Mouse (Mus musculus) intestine, embryonic 15.5 days (tissue): ENCODE data around the gene Lysmd2. TPM values are rescaled to one million over a fixed set of nuclear protein-coding genes. Genes with fewer than 3 reads are reported as not detected.
"Not testable (repeated sequence)": the region's sequence is repeated elsewhere in the genome, so short reads cannot be mapped to it uniquely, and the experiment has no call there.

Experiments
- ATAC-seq: fragments of 200-750 bp; cut with Nextera tagmentation; 2 replicates; pipeline ENCODE4 v1.8.0; 2017; ENCODE audit warnings: moderate TSS enrichment, moderate library complexity
- H3K27ac ChIP-seq: fragments of 300-500 bp; sonication (generic); 2 replicates; pipeline ENCODE4 v1.5.1; 2015; ENCODE audit warnings: mild to moderate bottlenecking, inconsistent platforms
- H3K27me3 ChIP-seq: fragments of 300-500 bp; sonication (generic); replicated peaks from 2 replicates; pipeline ENCODE4 v1.6.1; 2015; ENCODE audit warnings: inconsistent platforms
- H3K36me3 ChIP-seq: fragments of 300-500 bp; sonication (generic); 2 replicates; pipeline ENCODE4 v1.6.1; 2015; ENCODE audit warnings: inconsistent platforms
- H3K4me1 ChIP-seq: fragments of 300-500 bp; sonication (generic); replicated peaks from 2 replicates; pipeline ENCODE4 v1.6.1; 2015; ENCODE audit warnings: inconsistent platforms
- H3K4me2 ChIP-seq: fragments of 300-500 bp; sonication (generic); replicated peaks from 2 replicates; pipeline ENCODE4 v1.6.1; 2015; ENCODE audit warnings: mild to moderate bottlenecking, inconsistent platforms
- H3K4me3 ChIP-seq: fragments of 300-500 bp; sonication (generic); replicated peaks from 2 replicates; pipeline ENCODE4 v1.5.1; 2015; ENCODE audit warnings: inconsistent platforms
- H3K9ac ChIP-seq: fragments of 300-500 bp; sonication (generic); 2 replicates; pipeline ENCODE4 v1.6.1; 2015; ENCODE audit warnings: inconsistent platforms
- H3K9me3 ChIP-seq: fragments of 300-500 bp; sonication (generic); 2 replicates; pipeline ENCODE4 v1.6.1; 2016; ENCODE audit warnings: inconsistent platforms
- WGBS: fragments of 180-500 bp; shearing (Covaris S2); methylation state at CpG from one replicate; pipeline ENCODE4 v1.1.7; 2015; 5-methylcytosine and 5-hydroxymethylcytosine counted together
- polyA plus RNA-seq: library from polyadenylated mRNA; unstranded; fragments of >200 nt; fragmentation: Nextera tagmentation; extraction: Ambion mirVana; gene quantifications from 2 replicates; pipeline ENCODE4 v1.2.1, GENCODE M21; 2015

The Lysmd2 gene
- polyA plus RNA-seq, 1 experiment from 2014 or later, result 20.1 TPM

DNA sequence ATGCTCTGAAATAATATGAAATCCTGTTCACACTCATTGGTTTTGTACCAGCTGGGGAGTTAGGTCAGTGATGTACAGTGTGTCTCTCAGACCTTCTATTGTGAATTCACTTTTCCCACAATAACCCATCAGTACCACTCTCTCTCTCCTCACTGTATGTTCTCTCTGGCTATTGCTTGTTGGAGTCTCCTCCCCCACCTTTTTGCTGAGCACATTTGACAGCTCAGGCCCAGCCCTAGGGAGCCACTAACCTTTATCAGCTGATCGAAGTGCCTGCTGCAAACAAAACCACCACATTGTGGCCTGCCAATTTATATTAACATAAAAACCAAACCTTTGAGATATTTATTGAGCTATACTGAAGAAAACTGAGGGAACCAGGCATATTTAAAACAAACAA lies 16.0 kb upstream of the Lysmd2 start:
- H3K36me3 ChIP-seq, result no peaks in the 10 kb centered on the region
- H3K9me3 ChIP-seq, result no peaks in the 10 kb centered on the region
- WGBS, result 64% methylated on average over 1 of the region's 1 CpGs
- no peaks in the 10 kb centered on the region for H3K4me1 ChIP-seq
- H3K4me2 ChIP-seq, result no peak overlapping the region; the same call in 1 of the 2 replicates
- H3K27me3 ChIP-seq, result no peaks in the 10 kb centered on the region; the same call in 1 of the 2 replicates
- ATAC-seq, result no peak
- H3K9ac ChIP-seq, result no peak overlapping the region
- no peak overlapping the region for H3K4me3 ChIP-seq
- H3K27ac ChIP-seq, result no peak overlapping the region

DNA sequence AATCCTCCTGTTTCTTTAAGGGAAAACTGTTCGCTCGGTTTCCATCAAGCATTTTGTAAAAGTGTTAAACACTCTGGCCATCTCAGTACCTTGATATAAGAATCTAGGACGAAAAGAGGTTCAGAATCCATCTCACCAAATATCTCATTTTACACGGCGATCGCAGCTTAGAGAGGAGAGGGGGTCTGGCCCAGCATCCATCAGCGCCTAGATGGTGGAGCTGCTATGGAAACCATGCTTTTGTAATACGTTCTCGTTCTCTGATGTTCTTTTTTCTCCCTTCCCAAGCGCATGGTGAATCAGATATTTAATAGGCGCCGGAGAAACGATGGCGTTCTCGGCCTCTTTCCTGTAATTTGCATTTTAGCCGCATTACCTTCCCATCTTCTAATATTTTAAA lies 15.6 kb upstream of the Lysmd2 start:
- WGBS, result 30% methylated on average over 16 of the region's 16 CpGs
- Histone ChIP-seq H3K36me3 (no peaks in the 10 kb centered on the region), H3K27me3 (no peaks in the 10 kb centered on the region; the same call in 1 of the 2 replicates)

DNA sequence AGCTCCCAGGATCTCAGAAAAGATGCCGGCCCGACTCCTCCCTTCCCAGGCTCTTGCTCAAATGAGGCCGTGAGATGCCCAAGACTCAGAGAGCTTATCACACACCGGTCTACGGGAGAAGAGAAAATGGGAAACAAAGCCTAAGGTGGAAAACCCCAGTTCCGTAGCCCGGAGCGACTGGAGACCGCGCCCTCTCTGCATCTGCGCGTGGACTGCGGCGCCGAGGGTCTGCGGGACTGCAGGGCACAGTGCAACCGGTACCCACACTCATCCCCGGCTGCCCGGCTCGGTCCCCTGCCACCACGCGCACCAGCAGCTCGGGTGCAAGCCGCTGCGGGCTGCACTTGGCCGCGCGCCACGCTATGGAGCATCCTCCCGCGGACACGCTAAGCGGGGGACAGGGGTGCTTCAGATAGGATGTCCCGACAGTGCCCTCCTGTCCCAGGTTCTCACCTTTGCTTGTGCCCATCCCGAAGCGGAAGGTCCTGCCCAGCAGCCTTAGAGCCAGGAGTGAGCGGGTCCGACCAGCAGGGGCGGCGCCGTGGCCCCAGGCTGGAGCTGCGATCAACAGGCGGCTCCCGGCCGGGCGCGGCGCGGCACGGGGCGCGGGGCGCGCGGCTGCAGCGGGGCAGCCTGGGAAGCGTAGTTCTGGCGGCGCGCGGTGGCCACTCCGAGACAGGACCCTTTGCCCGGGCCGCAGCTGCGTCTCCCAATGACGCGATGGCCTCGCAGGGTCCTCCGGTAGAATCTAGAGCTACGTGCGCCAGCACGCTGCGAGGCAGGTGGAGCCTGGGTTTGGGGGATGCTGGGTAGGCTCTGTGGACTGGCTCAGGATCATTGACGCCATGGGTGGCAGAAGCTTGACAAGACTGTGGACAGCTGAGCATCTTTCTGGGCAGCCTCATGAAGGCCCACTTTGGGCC lies 14.7 kb upstream of the Lysmd2 start, which contains the start of gene Tmod2:
Tmod2 (minus strand) TSS at position 755 of the 923 bp plus-strand sequence.
- Histone ChIP-seq H3K36me3 (no peaks in the 10 kb centered on the region), H3K4me1 (no peaks in the 10 kb centered on the region), H3K9me3 (no peaks in the 10 kb centered on the region), H3K27me3 (no peaks in the 10 kb centered on the region; the same call in 1 of the 2 replicates), H3K27ac (no peak within 1 kb of the TSS), H3K4me3 (peak within 1 kb of the TSS; percentile 72), H3K4me2 (peak within 1 kb of the TSS; percentile 100), H3K9ac (peak within 1 kb of the TSS; percentile 43)
- WGBS, result under 1% methylated on average over 74 of the region's 74 CpGs
- peak; percentile 91 for ATAC-seq

More for the DNA sequence above, 15.6 kb upstream of the Lysmd2 start:
- no peaks in the 10 kb centered on the region for H3K4me1 ChIP-seq
- H3K27ac ChIP-seq, result no peak overlapping the region
- H3K9ac ChIP-seq, result no peak overlapping the region
- no peaks in the 10 kb centered on the region for H3K9me3 ChIP-seq
- peak overlapping the region; percentile 100 for H3K4me2 ChIP-seq
- ATAC-seq, result no peak
- peak overlapping the region; percentile 72; the same call in 1 of the 2 replicates for H3K4me3 ChIP-seq

DNA sequence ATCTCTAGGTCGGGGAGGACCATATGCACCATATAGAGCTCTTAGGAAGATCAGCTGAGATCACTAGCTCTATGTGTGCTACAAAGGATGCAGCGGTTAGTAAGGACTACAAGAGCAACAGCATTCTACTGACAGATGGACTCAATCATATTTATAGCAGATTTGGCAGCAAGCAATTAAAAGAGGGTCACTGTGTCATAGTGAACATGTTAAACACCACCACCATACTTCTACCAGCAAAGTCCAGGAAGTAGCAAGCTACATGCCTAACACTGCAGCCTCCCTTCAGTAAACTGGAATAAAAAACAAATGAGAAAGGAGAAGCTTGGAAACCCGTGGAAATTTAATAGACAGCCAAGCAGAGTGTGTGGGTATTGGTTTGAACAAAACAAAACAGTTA lies 9.0 kb upstream of the Lysmd2 start:
- WGBS, result 56% methylated on average over 3 of the region's 3 CpGs
- H3K4me3 ChIP-seq, result no peak overlapping the region
- H3K27me3 ChIP-seq, result no peaks in the 10 kb centered on the region
- H3K4me2 ChIP-seq, result no peak overlapping the region
- no peak for ATAC-seq
- no peaks in the 10 kb centered on the region for H3K9me3 ChIP-seq
- H3K4me1 ChIP-seq, result no peaks in the 10 kb centered on the region
- no peaks in the 10 kb centered on the region for H3K36me3 ChIP-seq
- H3K27ac ChIP-seq, result no peak overlapping the region
- H3K9ac ChIP-seq, result no peak overlapping the region

DNA sequence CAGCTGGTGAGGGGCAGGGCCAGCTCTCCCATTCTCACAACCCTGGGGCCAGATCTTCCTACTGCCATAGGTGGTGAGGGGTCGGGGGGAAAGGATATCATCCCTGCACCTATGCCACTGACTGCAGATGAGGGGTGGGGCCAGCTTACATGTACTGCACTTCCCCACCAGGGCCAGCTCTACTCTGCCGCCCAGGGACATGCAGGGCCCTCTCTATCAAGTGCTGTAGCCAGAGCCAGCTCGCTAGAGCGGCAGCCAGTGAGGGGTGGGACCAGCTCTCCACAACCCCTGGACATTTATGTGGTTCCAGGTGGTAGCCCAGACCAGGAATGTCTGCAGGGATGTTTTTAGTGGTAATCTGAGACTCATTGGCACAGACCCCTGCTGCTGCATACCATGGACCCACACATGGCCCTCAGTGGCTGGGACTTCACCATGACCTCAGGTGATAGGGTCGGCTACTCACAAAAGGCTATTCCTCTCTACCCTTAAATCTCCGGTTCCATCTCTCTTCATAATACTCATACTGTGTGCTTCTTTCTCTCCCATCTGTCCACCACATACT lies 6.6 kb upstream of the Lysmd2 start:
- Histone ChIP-seq H3K4me1 (no peaks in the 10 kb centered on the region), H3K4me2 (no peak overlapping the region)

DNA sequence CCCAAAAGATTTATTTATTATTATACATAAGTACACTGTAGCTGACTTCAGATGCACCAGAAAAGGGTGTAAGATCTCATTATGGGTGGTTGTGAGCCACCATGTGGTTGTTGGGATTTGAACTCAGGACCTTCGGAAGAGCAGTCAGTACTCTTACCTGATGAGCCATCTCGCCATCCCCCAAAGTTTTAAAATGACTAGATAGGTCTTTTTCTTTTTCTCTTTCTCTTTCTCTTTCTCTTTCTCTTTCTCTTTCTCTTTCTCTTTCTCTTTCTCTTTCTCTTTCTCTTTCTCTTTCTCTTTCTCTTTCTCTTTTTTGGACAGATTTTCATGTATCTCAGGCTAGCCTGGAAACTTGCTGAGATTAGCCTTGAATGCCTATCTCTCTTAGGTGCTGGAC lies 5.8 kb upstream of the Lysmd2 start:
- not testable (repeated sequence) for H3K4me3 ChIP-seq, H3K27me3 ChIP-seq, ATAC-seq, H3K9ac ChIP-seq, H3K9me3 ChIP-seq, H3K4me1 ChIP-seq, H3K36me3 ChIP-seq, H3K4me2 ChIP-seq, H3K27ac ChIP-seq
- 98% methylated on average over 2 of the region's 2 CpGs for WGBS

More for the DNA sequence above, 6.6 kb upstream of the Lysmd2 start:
- Histone ChIP-seq H3K4me3 (no peak overlapping the region), H3K27me3 (no peaks in the 10 kb centered on the region), H3K27ac (no peak overlapping the region), H3K9ac (no peak overlapping the region), H3K9me3 (no peaks in the 10 kb centered on the region), H3K36me3 (no peaks in the 10 kb centered on the region)
- ATAC-seq, result no peak
- 88% methylated on average over 6 of the region's 6 CpGs for WGBS

DNA sequence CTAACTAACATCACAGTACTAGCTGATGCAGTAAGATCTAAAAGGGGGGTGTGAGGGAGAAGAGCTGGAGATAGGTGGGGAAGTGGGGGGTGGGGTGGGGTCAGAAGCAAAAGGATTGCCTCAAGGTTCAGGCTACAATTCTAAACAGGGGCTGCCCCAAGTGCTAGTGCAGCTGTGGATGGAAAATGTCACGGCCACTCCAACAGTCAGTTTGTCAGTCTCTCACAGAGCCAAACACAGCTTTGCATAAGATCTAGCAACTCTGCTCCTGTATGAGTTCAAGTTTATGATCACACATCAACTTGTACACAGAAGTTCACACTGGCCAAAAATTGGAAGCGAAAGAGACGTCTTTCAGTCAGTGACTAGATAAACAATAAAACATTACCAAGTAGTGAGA lies 4.1 kb upstream of the Lysmd2 start:
- Histone ChIP-seq H3K27me3 (no peaks in the 10 kb centered on the region), H3K36me3 (no peaks in the 10 kb centered on the region), H3K9ac (no peak overlapping the region), H3K9me3 (no peaks in the 10 kb centered on the region), H3K4me3 (no peak overlapping the region), H3K27ac (no peak overlapping the region), H3K4me1 (0 out of 2 replicates have a peak, but pooled peaks cover 7% of the 10 kb centered on the region), H3K4me2 (no peak overlapping the region)
- 71% methylated on average over 3 of the region's 3 CpGs for whole genome bisulfite sequencing
- ATAC-seq, result no peak

DNA sequence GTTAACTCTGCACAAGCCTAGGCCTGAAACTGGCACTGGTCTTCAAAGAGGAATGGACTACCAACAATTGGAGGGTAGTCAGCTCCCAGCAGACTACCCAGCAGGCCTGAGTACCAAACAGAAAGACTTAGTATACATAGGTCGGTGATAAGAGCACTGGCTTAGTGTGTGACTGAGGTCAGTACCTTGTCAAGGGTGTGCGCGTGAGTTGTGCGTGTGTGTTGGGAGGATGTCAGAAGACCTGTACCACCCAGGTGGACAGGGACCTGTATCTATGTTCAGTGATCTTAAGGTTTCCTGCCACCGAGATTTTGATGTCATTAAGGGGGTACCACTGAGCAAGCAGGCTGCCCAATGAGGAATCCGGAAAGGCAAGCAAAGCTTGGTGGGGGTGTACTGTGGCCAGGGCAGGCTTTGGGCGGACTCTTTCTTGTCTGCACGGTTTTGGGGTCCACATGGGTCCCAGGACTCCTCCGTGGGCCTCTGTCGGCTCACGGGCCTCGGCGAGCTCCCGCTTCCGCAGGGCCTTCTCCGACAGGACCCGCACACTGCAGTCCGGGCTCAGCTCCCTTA lies 472 bp upstream of the Lysmd2 start:
- Histone ChIP-seq H3K27me3 (no peaks in the 10 kb centered on the region), H3K4me2 (peak overlapping the region; percentile 90), H3K36me3 (no peaks in the 10 kb centered on the region), H3K9me3 (no peaks in the 10 kb centered on the region), H3K9ac (peak overlapping the region; percentile 82), H3K27ac (peak overlapping the region; percentile 69), H3K4me1 (0 out of 2 replicates have a peak, but pooled peaks cover 7% of the 10 kb centered on the region), H3K4me3 (peak overlapping the region; percentile 69)
- ATAC-seq, result peak; percentile 34
- 16% methylated on average over 18 of the region's 18 CpGs for WGBS

DNA sequence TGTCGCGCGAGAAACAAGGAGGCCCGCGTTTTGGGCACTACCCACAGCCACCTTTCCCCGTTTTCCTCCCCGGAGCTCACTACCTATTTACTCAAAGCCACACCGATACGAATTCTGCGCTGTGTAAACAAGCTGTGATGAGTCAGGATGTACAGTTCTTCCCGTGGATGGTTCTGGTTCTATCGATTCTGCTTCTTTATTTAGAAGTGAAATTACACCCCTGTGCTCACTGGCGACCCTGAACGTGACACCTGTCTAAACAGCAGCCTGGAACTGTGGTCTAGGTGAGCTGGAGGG lies 715 bp downstream of the Lysmd2 start:
- H3K36me3 ChIP-seq, result no peaks in the 10 kb centered on the region
- H3K9ac ChIP-seq, result peak overlapping the region; percentile 82
- peak overlapping the region; percentile 69 for H3K4me3 ChIP-seq
- 0 out of 2 replicates have a peak, but pooled peaks cover 7% of the 10 kb centered on the region for H3K4me1 ChIP-seq
- ATAC-seq, result no peak
- no peaks in the 10 kb centered on the region for H3K9me3 ChIP-seq
- WGBS, result 2% methylated on average over 14 of the region's 14 CpGs
- no peaks in the 10 kb centered on the region for H3K27me3 ChIP-seq
- H3K27ac ChIP-seq, result peak overlapping the region; percentile 69
- H3K4me2 ChIP-seq, result peak overlapping the region; percentile 90

DNA sequence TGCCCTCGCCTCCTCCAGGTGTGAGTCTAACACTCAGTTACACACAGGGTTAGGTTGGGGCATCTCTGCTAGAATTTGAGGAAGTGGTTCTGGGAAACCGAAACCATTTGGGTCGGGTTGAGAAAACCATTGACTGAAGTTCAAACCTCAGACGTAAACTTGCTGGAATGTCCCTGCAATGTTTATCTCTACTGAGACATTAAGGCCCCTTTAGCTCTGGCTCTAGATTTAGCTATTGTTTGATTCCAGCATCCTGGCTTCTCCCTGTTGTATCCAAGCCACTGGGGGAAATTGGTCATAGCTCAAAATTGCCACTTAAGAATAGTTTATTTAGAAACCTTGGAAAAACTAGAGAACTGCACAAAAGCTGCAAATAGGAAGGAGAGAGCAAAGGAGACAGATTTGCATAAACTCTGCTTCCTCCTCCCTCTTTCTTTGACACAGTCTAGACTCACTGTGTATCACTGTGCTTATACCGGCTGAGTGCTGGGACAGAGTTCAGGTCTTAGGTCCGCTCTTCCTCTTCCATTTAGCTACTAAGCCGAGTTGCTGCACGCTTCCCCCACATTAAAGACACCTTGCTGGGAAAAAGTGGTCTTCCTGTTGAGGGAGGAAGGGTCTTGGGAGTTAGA lies 5.4 kb downstream of the Lysmd2 start:
- Histone ChIP-seq H3K4me1 (peaks cover 4% of the 10 kb centered on the region; the same call in 1 of the 2 replicates), H3K9ac (no peak overlapping the region), H3K4me3 (no peak overlapping the region), H3K4me2 (no peak overlapping the region), H3K36me3 (no peaks in the 10 kb centered on the region), H3K9me3 (no peaks in the 10 kb centered on the region), H3K27ac (0 out of 2 replicates have a peak overlapping the region, but pooled peaks have one; percentile 22), H3K27me3 (no peaks in the 10 kb centered on the region)
- no peak for ATAC-seq
- 70% methylated on average over 8 of the region's 8 CpGs for WGBS

DNA sequence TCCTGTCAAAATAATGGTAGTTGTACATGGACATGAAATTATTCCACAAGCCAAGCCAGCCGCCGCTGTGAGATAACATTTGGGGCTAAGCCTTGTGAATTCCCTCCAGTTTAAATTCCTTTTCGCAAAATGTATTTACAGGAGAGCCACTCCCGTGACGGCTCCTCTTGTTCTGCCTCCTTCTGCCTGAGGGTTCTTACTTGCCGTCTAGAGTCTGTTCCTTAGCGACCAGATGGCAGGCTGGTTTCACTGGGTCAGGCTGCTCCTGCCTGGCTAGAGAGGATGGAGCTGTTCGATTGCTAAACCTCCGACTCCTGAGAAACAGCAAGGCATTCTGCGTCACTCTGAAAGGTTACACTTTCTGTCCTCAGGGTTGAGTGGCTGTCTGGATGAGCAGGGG lies 6.6 kb downstream of the Lysmd2 start:
- WGBS, result 52% methylated on average over 10 of the region's 10 CpGs
- no peak overlapping the region for H3K9ac ChIP-seq
- no peaks in the 10 kb centered on the region; the same call in 1 of the 2 replicates for H3K4me1 ChIP-seq
- H3K27ac ChIP-seq, result no peak overlapping the region
- ATAC-seq, result no peak
- no peaks in the 10 kb centered on the region for H3K36me3 ChIP-seq
- H3K27me3 ChIP-seq, result no peaks in the 10 kb centered on the region
- H3K4me3 ChIP-seq, result no peak overlapping the region
- no peaks in the 10 kb centered on the region for H3K9me3 ChIP-seq
- no peak overlapping the region for H3K4me2 ChIP-seq

DNA sequence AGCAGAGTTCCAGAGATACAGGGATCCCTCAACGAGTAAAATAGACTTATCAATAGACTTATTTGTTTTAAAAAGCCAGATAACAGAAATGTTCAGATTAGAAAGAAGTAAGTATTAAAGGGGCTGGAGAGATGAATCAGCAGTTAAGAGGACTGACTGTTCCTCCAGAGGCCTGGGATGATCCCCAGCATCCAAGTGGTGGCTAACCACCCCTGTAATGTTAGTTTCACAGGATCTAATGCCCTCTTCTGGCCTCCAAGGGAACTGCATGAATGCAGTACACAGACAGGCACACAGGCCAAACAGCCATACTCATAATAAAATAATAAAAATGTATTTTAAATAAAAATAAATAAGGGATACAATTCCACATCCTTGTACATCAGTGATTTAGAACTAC lies 7.4 kb downstream of the Lysmd2 start:
- no peaks in the 10 kb centered on the region for H3K36me3 ChIP-seq
- H3K9me3 ChIP-seq, result no peaks in the 10 kb centered on the region
- no peak overlapping the region for H3K27ac ChIP-seq
- WGBS, result 36% methylated on average over 1 of the region's 1 CpGs
- no peaks in the 10 kb centered on the region; the same call in 1 of the 2 replicates for H3K4me1 ChIP-seq
- no peak for ATAC-seq
- H3K4me2 ChIP-seq, result no peak overlapping the region
- H3K9ac ChIP-seq, result no peak overlapping the region
- H3K4me3 ChIP-seq, result no peak overlapping the region
- no peaks in the 10 kb centered on the region for H3K27me3 ChIP-seq
